Mouse (Mus musculus): Measurements from ENCODE around the gene Samd4b. TPM values are rescaled to one million over a fixed set of nuclear protein-coding genes. Genes with fewer than 3 reads are reported as not detected.
"Not testable (repeated sequence)": the region's sequence is repeated elsewhere in the genome, so short reads cannot be mapped to it uniquely, and the experiment has no call there.

Gene Samd4b
- total RNA-seq, 4 experiments from 2014 or later: 8.9 to 11.9 (median 10.1) TPM

- not testable (repeated sequence) for DNase-seq (ENCODE audit: low spot score in 2 of 2)
Observed at GRCm38 (mm10) chr7:28510405-28510974, 87.5 kb downstream of the Samd4b start, which contains the start of gene Ifnl2. TSS of gene Ifnl2 (minus strand) at chr7:28510455.

DNA sequence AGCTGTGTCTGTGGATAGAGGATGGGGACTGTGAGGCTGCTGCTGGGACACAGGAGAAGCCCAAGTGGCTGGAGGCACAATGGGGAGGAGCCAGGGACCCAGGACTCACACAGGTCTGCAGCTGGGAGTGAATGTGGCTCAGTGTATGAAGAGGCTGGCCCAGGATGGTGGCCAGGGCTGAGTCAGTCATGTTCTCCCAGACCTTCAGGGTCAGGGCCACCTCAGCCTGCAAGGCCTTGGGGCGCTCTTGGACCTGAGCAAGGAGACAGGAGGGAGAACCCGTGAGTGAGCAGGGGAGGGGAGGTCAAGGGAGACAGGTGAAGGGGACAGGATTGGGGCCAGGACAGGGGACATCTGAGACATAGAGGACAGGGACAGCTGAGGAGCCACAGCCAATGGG, 88.8 kb downstream of the Samd4b start:
- not testable (repeated sequence) for DNase-seq (ENCODE audit: low spot score in 2 of 2)

GRCm38 (mm10) chr7:28505585-28505984, 92.4 kb downstream of the Samd4b start:
- no peak for DNase-seq (ENCODE audit: low spot score in 2 of 2)

DNA sequence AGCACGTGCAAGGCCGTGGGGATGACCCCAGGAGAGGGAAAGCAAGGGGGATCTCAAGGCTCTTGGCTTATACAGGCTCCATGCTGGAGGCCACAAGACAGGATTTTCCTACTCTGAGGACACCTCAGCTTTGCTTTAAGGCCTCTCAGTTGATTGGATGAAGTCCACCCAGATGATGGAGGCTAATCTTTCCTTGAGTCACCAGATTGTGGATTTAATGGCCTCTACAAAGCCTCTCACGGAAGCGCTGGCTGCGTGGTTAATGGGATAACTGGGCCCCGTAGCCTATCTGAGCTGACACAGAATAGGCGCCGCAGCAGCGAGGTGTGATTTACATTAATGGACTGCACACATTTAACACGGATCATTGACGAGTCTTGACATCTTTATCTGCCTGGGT, 102.5 kb downstream of the Samd4b start:
- DNase-seq (ENCODE audit: low spot score in 2 of 2): no peak

- no peak for DNase-seq (ENCODE audit: low spot score in 2 of 2)
Observed at GRCm38 (mm10) chr7:28492310-28492709, 105.6 kb downstream of the Samd4b start.

DNA sequence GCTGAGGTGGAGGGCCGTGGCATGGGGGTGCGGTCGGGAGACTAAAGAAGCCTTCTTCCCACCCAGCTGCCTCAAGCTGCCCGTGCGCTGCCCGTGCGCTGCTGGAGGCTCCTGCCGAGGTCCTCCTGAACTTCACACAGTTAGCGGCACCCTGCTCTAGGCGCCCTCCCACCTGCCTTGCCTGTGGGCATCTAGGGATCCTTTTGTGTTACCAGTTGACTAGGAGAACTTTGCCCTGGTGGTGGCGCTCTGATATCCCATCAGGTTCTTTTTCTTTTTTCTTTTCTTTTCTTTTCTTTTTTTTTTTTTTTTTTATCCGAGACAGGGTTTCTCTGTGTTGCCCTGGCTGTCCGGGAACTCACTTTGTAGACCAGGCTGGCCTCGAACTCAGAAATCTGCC, 107.0 kb downstream of the Samd4b start:
- DNase-seq (ENCODE audit: low spot score in 2 of 2): no peak

- peak; percentile 12 to 16 for DNase-seq (ENCODE audit: low spot score in 2 of 2)
Observed at GRCm38 (mm10) chr7:28490410-28490809, 107.5 kb downstream of the Samd4b start.

GRCm38 (mm10) chr7:28488030-28488491, 109.9 kb downstream of the Samd4b start:
- DNase-seq (ENCODE audit: low spot score in 2 of 2): no peak

- no peak for DNase-seq (ENCODE audit: low spot score in 2 of 2)
Observed at GRCm38 (mm10) chr7:28484192-28484591, 113.8 kb downstream of the Samd4b start.

GRCm38 (mm10) chr7:28482854-28483253, 115.1 kb downstream of the Samd4b start:
- no peak for DNase-seq (ENCODE audit: low spot score in 2 of 2)

DNA sequence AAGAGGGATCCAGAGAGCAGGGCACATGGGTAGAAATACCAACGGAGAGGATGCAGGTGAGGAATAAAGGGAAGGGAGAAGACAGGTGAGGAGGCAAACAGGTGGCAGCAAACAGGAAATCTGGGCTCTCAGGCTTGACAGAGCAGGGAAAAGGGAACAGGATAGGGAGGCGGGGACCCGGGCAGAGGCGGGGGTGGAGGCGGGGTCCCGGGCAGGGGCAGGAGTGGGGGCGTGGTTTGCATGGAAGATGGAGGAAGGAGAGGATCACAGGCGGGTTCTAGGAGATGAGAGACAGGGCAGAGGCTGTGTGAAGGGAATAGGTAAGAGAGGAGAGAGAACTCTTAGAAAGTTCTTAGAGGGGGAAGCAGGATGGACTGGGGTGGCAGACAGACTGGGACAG, 119.1 kb downstream of the Samd4b start:
- DNase-seq (ENCODE audit: low spot score in 2 of 2): no peak

- no peak for DNase-seq (ENCODE audit: low spot score in 2 of 2)
Observed at GRCm38 (mm10) chr7:28477363-28477762, 120.6 kb downstream of the Samd4b start.

- DNase-seq (ENCODE audit: low spot score in 2 of 2): no peak
Observed at GRCm38 (mm10) chr7:28476191-28476590, 121.8 kb downstream of the Samd4b start.

GRCm38 (mm10) chr7:28467213-28467751, 130.7 kb downstream of the Samd4b start:
- no peak for DNase-seq (ENCODE audit: low spot score in 2 of 2)

DNA sequence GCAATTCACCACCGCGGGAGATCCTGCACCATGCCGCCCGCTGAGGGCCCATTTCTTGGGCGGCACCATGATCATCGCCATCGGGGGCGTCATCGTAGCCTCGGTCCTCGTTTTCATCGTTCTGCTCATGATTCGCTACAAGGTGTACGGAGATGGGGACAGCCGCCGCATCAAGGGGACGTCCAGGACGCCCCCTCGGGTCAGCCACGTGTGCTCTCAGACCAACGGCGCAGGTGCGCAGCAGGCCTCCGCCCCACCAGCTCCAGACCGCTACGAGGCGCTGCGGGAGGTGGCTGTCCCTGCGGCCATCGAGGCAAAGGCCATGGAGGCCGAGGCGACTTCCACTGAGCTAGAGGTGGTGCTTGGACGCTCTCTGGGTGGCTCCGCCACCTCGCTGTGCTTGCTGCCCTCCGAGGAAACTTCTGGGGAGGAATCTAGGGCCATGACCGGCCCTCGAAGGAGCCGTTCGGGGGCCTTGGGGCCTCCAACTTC, 131.2 kb downstream of the Samd4b start:
- no peak for DNase-seq (ENCODE audit: low spot score in 2 of 2)

- no peak for DNase-seq (ENCODE audit: low spot score in 2 of 2)
Observed at GRCm38 (mm10) chr7:28464416-28465212, 133.3 kb downstream of the Samd4b start.

GRCm38 (mm10) chr7:28462769-28463168, 135.2 kb downstream of the Samd4b start:
- DNase-seq (ENCODE audit: low spot score in 2 of 2): no peak

- no peak for DNase-seq (ENCODE audit: low spot score in 2 of 2)
Observed at GRCm38 (mm10) chr7:28460361-28460760, 137.6 kb downstream of the Samd4b start.

DNA sequence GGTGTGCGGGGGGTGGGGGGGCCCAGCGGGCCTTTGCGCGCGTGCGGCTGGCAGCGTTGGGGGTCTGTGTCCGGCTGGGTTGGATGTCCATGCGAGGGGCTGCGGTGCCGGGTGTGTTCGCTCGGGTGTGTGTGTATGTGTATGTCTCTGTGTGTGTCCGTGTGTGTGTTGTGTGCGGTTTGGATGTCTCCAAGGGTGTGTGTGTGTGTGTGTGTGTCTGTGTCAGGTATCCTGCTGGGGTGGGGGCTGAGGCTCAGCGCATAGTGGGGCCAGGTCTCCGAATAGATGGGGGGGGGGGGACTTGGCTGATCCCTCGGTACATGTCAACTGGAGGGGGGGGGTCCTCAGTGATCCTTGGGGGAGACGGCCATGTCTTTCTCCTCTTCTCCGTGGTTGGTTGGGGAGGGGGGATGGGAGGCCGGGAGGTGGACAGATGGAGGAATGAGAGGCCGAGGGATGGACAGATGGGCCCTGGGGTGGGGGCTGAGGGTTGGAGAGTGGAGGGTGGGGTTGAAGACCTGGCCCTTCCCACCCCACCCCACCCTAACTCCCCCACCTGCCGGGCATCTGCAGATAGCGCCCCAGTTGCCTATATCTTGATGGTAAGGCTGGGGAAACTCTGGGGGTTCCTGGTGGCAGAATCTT, 145.5 kb downstream of the Samd4b start:
- DNase-seq (ENCODE audit: low spot score in 2 of 2): no peak

DNA sequence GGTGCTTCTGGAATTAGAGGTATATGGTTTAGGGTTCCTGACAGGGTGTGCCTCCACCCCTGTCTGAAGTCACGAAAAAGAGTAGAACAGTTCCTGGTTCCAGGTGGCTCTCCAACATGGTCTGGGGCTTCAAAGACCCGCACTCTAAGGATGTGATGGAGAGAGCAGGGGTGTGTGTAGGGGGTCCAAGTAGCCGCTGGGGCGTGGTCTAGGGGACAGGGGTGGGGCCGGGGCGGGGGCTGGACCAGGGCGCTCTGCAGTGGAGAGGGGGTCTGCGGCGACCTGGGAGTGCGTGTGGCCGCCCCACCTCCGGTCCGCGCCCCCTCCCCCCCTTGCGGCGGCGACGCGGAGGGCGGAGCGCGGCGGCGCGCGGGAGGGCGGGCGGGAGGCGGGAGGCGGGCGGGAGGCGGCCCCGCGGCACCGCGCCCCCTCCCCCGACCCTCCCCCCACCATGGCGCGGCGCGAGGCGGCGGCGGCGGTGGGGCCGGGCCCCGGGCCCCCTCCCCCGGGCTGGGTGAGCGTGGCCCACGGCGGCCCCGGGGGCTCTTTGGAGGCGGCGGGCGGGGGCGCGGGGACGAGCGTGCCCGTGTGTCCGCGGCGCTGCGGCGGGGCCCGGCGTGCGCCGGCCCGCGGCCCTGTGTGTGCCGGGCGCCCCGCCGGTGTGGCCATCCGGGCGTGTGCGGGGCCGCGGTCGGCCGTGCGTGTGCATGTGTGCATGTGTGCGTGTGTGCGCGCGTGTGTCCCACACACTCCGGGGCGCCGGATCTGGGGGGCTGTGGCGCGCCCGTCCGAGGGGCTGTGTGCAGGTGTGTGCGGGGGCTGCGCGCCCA, 146.2 kb downstream of the Samd4b start, which contains the start of gene Lrfn1:
Gene Lrfn1, plus strand, starts transcription at position 450 of the 830 bp plus-strand sequence.
- no peak for DNase-seq (ENCODE audit: low spot score in 2 of 2)
